Mouse (Mus musculus) colon, adult 2 months (tissue): ENCODE results near the gene Cldn16. TPM values are rescaled to one million over a fixed set of nuclear protein-coding genes. Genes with fewer than 3 reads are reported as not detected.

Experiments
- polyA plus RNA-seq: library from polyadenylated mRNA; depleted of rRNA; stranded (reverse); fragments of >200 nt; gene quantifications from 2 replicates; pipeline ENCODE4 v1.2.3, GENCODE M21; 2012; rRNA removed

The Cldn16 gene
- not detected in 2 replicates for polyA plus RNA-seq

DNA sequence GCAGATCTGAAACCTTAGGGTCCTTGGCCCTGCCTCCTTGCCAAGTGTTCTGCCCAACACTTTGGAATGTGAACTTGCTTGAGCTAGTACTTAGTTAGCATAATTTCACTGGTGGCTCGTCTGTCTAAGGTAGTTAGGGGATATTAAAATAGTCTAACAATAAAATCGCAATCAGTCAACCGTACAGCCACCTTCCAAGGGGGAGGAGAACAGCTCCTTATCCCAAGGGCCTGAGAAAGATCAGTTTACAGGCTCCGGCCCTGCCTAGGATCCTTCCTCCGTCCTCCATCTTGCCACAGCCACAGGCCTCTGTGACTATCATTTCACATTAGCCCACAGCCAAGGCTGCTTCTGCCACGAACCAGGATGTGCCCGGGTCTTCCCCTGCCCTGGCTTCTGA lies at the start of gene Cldn16:
Cldn16 (plus strand) TSS at position 301 of the 400 bp plus-strand sequence.

DNA sequence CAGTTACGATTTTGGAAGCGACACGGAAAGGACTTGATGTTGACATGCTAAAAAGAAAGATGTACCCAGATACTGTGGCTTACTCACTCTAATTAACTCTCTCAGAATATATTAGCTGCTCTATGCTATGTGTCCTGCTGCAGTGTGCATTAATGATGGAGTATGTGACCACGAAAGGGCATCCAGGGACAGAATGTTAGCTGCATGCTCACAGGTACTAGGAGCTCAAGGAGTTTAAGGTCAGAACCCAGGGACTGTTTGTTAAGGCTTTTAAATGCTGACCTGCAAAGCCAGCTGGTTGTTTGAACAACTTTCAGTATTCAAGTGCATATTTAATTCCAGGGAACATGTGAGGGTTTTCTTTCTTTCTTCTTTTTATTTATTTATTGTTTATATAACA lies 63.7 kb downstream of the Cldn16 start, which contains the start of gene Tmem207:
Tmem207 (minus strand) TSS at position 101 of the 400 bp plus-strand sequence.

Other genes starting within 250 kb of the Cldn16 start
- 0.86 and 0.88 TPM in 2 replicates for gene Cldn1, start 91.3 kb upstream of the Cldn16 start, polyA plus RNA-seq
- gene Tmem207, start 63.6 kb downstream of the Cldn16 start, polyA plus RNA-seq = not detected in 2 replicates
- gene Il1rap, start 118.6 kb downstream of the Cldn16 start, polyA plus RNA-seq = 1.9 and 2.0 TPM in 2 replicates